Mouse (Mus musculus) megakaryocyte-erythroid progenitor cell, adult 5-6 weeks (primary cell): Measurements from ENCODE around the gene Hk3. TPM values are rescaled to one million over a fixed set of nuclear protein-coding genes. Genes with fewer than 3 reads are reported as not detected.

Experiments used
- ATAC-seq: replicated peaks from 2 replicates; pipeline ENCODE4 v1.8.0; 2016; ENCODE audit warnings: mild to moderate bottlenecking, inconsistent platforms; ENCODE audit not compliant: severe bottlenecking, poor library complexity, low FRiP score, low TSS enrichment
- total RNA-seq, 2 experiments: library from RNA; stranded (forward) in 1 of 2; stranded (reverse) in 1 of 2; fragments of 200-1000, 215-1000 nt in 1 of 2; fragments of >200 nt in 1 of 2; fragmentation: Nextera tagmentation in 1 of 2; gene quantifications; 2 replicates each; pipeline ENCODE4 v1.2.3; 2014 to 2017

Hk3 gene
- total RNA-seq, 2 experiments from 2014 or later, result 1.9 TPM; not detected in 1

- ATAC-seq, result no peak
Observed at GRCm38 (mm10) chr13:54959842-54960241, 61.3 kb downstream of the Hk3 start.

GRCm38 (mm10) chr13:54959059-54959701, 62.0 kb downstream of the Hk3 start:
- no peak for ATAC-seq

- ATAC-seq, result no peak
Observed at GRCm38 (mm10) chr13:54957281-54957680, 63.9 kb downstream of the Hk3 start.

Other genes with a start within 250 kb of the Hk3 start
- gene Eif4e1b, start 237.4 kb downstream of the Hk3 start, total RNA-seq (2014; fragmentation: Nextera tagmentation), result not detected in 2 replicates
- not detected in 2 replicates for gene Eif4e1b, start 237.4 kb downstream of the Hk3 start, total RNA-seq (2017)
- gene Tspan17, start 232.0 kb downstream of the Hk3 start, total RNA-seq (2014; fragmentation: Nextera tagmentation), result 1.3 TPM in 1 of 2 replicates, not detected in the other
- gene Tspan17, start 232.0 kb downstream of the Hk3 start, total RNA-seq (2017), result 4.1 TPM in 1 of 2 replicates, not detected in the other
- 0.04 TPM in 1 of 2 replicates, not detected in the other for gene Unc5a, start 72.0 kb downstream of the Hk3 start, total RNA-seq (2014; fragmentation: Nextera tagmentation)
- gene Unc5a, start 72.0 kb downstream of the Hk3 start, total RNA-seq (2017), result 0.27 TPM in 1 of 2 replicates, not detected in the other
- 58.8 and 66.8 TPM in 2 replicates for gene Uimc1, start 78.9 kb upstream of the Hk3 start, total RNA-seq (2014; fragmentation: Nextera tagmentation)
- 61.2 and 68.1 TPM in 2 replicates for gene Uimc1, start 78.9 kb upstream of the Hk3 start, total RNA-seq (2017)
- 33.1 and 61.7 TPM in 2 replicates for gene Zfp346, start 83.9 kb upstream of the Hk3 start, total RNA-seq (2014; fragmentation: Nextera tagmentation)
- gene Zfp346, start 83.9 kb upstream of the Hk3 start, total RNA-seq (2017), result 6.7 and 24.8 TPM in 2 replicates
- gene Gm17617, start 112.2 kb upstream of the Hk3 start, total RNA-seq (2014; fragmentation: Nextera tagmentation), result not detected in 2 replicates
- gene Gm17617, start 112.2 kb upstream of the Hk3 start, total RNA-seq (2017), result not detected in 2 replicates
- gene Fgfr4, start 131.3 kb upstream of the Hk3 start, total RNA-seq (2014; fragmentation: Nextera tagmentation), result not detected in 2 replicates
- not detected in 2 replicates for gene Fgfr4, start 131.3 kb upstream of the Hk3 start, total RNA-seq (2017)
- gene Nsd1, start 188.4 kb upstream of the Hk3 start, total RNA-seq (2014; fragmentation: Nextera tagmentation), result 99.4 and 139 TPM in 2 replicates
- 77.3 and 94.1 TPM in 2 replicates for gene Nsd1, start 188.4 kb upstream of the Hk3 start, total RNA-seq (2017)